Mouse (Mus musculus): Measurements from ENCODE around the gene Atf7ip2. TPM values are rescaled to one million over a fixed set of nuclear protein-coding genes. Genes with fewer than 3 reads are reported as not detected.
A peak's percentile ranks its signal among the peaks of the same experiment; 100 is the strongest.
"Not testable (repeated sequence)": the region's sequence is repeated elsewhere in the genome, so short reads cannot be mapped to it uniquely, and the experiment has no call there.

The Atf7ip2 gene
- polyA plus RNA-seq, 1 experiment from 2014 or later: 0.36 TPM

DNA sequence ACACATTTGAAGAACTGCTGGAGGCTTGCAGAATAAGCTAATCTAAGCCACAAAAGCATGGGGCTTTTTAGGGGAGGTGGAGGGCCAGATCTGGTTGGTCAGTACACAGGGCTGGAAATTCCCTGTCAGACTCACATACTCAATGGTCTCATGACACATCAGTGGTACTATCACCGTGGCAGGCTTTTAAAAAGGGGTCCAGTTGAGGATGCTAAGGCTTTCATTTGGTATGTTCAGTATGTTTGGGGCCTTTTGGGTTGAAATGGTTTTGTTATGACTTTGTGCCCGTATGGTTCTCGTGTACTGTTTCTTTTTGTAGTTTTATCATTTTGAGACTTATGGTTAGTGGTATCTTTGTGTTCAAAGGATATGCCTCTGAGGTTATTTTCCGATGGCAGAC lies 21.2 kb upstream of the Atf7ip2 start:
- Histone ChIP-seq H3K4me2 (replicated peaks; ENCODE audit: low read depth) (no peak overlapping the region), H3K36me3 (ENCODE audit: control insufficient read depth, insufficient read depth, low read length) (no peaks in the 10 kb centered on the region), H3K4me1 (replicated peaks; ENCODE audit: control insufficient read depth, insufficient read depth) (no peaks in the 10 kb centered on the region), H3K27me3 (ENCODE audit: control insufficient read depth, insufficient read depth, low read length) (no peaks in the 10 kb centered on the region), H3K27ac (replicated peaks) (no peak overlapping the region), H3K9me3 (ENCODE audit: control insufficient read depth, low read length) (no peaks in the 10 kb centered on the region), H3K9ac (ENCODE audit: low read length) (no peak overlapping the region), H3K4me3 (ENCODE audit: low read depth, low read length) (no peak overlapping the region)
- no peak for ATAC-seq (ENCODE audit: low FRiP score, low TSS enrichment)
- TF ChIP-seq EP300 (optimal IDR thresholded peaks at IDR 0.05): no peak
- TF ChIP-seq CTCF (IDR thresholded peaks at IDR 0.05; ENCODE audit: low read depth): no peak
- DNase-seq (ENCODE audit: low spot score): no peak
- WGBS: 85% methylated on average over 4 of the region's 4 CpGs

DNA sequence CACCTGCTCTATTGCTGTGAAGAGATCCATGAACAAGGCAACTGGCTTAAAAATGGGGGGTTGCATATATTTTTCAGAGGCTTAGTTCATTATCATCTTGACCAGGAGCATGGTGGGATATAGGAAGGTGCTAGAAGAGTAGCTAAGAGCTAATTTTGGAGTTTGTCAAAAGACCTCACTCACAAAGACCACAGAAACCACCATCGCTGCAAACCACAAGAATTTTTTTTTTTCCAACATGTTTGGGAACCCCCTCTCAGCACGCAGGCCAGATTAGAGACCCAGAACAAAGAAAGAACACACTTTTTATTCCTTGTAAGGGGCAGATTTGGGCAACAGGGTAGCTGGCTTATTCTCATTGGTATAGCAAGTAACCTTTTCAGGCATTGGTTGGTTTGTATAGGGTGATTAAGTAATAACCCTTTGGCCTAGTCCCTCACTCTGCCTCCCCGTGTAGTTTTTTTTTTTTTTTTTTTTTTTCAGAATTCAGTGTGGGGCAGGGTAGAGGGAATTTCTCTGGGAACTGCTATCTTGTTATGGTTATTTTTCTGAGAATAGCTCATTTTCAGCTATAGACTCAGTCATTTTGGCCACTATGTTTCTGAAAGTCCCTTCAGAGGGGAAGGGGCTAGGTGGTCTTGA lies 20.2 kb upstream of the Atf7ip2 start:
- ATAC-seq (ENCODE audit: low FRiP score, low TSS enrichment) (no peak), DNase-seq (ENCODE audit: low spot score) (no peak)
- Histone ChIP-seq H3K9me3 (ENCODE audit: control insufficient read depth, low read length) (0 out of 2 replicates have a peak, but pooled peaks cover 2% of the 10 kb centered on the region), H3K27ac (replicated peaks) (no peak overlapping the region), H3K4me2 (replicated peaks; ENCODE audit: low read depth) (no peak overlapping the region), H3K4me1 (replicated peaks; ENCODE audit: control insufficient read depth, insufficient read depth) (no peaks in the 10 kb centered on the region), H3K36me3 (ENCODE audit: control insufficient read depth, insufficient read depth, low read length) (no peaks in the 10 kb centered on the region), H3K4me3 (ENCODE audit: low read depth, low read length) (no peak overlapping the region), H3K9ac (ENCODE audit: low read length) (no peak overlapping the region), H3K27me3 (ENCODE audit: control insufficient read depth, insufficient read depth, low read length) (no peaks in the 10 kb centered on the region)
- TF ChIP-seq CTCF (IDR thresholded peaks at IDR 0.05; ENCODE audit: low read depth) (no peak), EP300 (optimal IDR thresholded peaks at IDR 0.05) (no peak)
- 91% methylated on average over 3 of the region's 3 CpGs for WGBS

DNA sequence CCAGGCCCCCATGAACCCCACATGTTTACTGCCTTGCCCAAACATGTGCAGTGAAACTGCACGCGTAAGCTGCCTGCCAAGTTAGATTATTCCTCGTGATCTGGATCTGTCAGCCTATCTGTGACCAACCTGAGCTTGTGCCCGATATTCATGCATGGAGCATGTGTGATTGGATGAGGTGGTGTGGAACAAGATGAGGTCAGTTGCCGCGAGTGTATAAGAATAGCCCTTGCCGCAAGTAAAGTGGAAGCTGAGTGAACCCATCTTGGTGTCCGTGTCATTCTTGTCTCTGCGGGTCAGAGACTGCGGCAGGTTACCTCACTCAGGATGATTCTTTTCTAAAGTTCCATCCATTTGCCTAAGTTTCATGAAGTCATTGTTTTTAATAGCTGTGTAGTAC lies 5.1 kb upstream of the Atf7ip2 start:
- not testable (repeated sequence) for DNase-seq (ENCODE audit: low spot score); H3K36me3 ChIP-seq (ENCODE audit: control insufficient read depth, insufficient read depth, low read length); H3K27me3 ChIP-seq (ENCODE audit: control insufficient read depth, insufficient read depth, low read length); H3K9me3 ChIP-seq (ENCODE audit: control insufficient read depth, low read length); ATAC-seq (ENCODE audit: low FRiP score, low TSS enrichment); H3K9ac ChIP-seq (ENCODE audit: low read length); H3K4me3 ChIP-seq (ENCODE audit: low read depth, low read length); H3K4me1 ChIP-seq (replicated peaks; ENCODE audit: control insufficient read depth, insufficient read depth); H3K4me2 ChIP-seq (replicated peaks; ENCODE audit: low read depth); H3K27ac ChIP-seq (replicated peaks)
- 98% methylated on average over 10 of the region's 10 CpGs for WGBS

DNA sequence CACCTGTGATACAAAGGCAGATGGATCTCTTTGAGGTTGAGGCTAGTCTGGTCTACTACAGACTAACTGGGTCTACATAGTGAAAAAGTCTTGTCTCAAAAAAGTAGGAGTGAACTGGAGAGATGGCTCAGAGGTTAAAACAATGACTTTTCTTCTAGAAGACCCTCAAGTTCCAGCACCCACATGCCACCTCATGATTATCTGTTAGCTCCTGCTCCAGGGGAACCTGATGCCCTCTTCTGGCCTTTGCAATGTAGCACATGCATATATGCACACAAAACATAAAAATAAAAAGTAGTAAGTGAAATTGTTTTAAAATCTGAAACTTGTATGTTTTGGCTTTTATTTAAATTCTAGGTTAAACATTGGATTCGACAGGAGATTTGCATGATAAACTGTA lies 16.3 kb downstream of the Atf7ip2 start:
- Histone ChIP-seq H3K4me3 (ENCODE audit: low read depth, low read length) (no peak overlapping the region), H3K9me3 (ENCODE audit: control insufficient read depth, low read length) (no peaks in the 10 kb centered on the region), H3K4me2 (replicated peaks; ENCODE audit: low read depth) (no peak overlapping the region), H3K36me3 (ENCODE audit: control insufficient read depth, insufficient read depth, low read length) (no peaks in the 10 kb centered on the region), H3K27ac (replicated peaks) (no peak overlapping the region), H3K4me1 (replicated peaks; ENCODE audit: control insufficient read depth, insufficient read depth) (no peaks in the 10 kb centered on the region), H3K27me3 (ENCODE audit: control insufficient read depth, insufficient read depth, low read length) (no peaks in the 10 kb centered on the region), H3K9ac (ENCODE audit: low read length) (no peak overlapping the region)
- TF ChIP-seq CTCF (IDR thresholded peaks at IDR 0.05; ENCODE audit: low read depth) (peak; percentile 45), EP300 (optimal IDR thresholded peaks at IDR 0.05) (no peak)
- ATAC-seq (ENCODE audit: low FRiP score, low TSS enrichment) (no peak), DNase-seq (ENCODE audit: low spot score) (no peak)
- 77% methylated on average over 1 of the region's 1 CpGs for WGBS

DNA sequence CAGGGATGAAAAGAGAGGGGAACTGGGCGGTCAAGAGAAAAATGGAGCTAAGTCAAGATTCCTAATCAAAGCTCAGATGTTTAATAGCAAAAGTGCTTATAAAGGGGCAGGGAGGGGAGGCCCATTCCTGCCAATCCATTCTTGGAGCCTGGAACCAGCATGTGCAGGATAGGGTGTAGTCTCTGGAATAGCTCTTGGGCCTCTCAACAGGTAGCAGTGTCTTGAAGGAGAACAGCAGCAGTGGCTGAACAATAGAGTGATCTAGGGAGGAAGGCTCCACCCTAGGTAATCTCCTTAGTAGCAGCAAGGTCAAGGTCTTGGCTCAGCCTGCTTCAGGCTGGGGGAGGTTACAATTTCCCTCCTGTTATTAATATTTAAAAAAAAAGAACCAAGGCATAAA lies 23.9 kb downstream of the Atf7ip2 start:
- not testable (repeated sequence) for ATAC-seq (ENCODE audit: low FRiP score, low TSS enrichment); H3K4me3 ChIP-seq (ENCODE audit: low read depth, low read length); DNase-seq (ENCODE audit: low spot score); H3K9ac ChIP-seq (ENCODE audit: low read length); H3K27me3 ChIP-seq (ENCODE audit: control insufficient read depth, insufficient read depth, low read length); H3K36me3 ChIP-seq (ENCODE audit: control insufficient read depth, insufficient read depth, low read length); H3K4me1 ChIP-seq (replicated peaks; ENCODE audit: control insufficient read depth, insufficient read depth); H3K9me3 ChIP-seq (ENCODE audit: control insufficient read depth, low read length); H3K4me2 ChIP-seq (replicated peaks; ENCODE audit: low read depth); H3K27ac ChIP-seq (replicated peaks)
- 92% methylated on average over 1 of the region's 1 CpGs for WGBS

DNA sequence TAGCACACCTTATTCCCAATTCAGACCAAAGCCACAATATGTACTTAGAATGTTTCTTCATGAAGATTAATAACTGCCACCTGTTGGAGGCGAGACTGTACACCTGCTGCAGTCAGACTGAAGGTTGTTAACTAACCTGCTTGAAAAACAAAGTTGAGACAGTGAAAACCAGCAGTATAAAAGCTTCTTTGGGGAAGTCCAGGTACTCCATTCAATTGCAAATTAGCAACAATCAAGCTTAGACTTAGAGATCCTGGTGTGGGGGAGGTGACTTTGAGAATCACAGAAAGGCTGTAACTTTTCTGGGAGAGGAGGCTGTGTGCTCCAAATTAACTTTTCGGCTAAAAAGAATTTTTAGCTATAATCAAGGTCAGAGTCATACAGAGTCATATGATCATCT lies 24.5 kb downstream of the Atf7ip2 start:
- not testable (repeated sequence) for H3K4me2 ChIP-seq (replicated peaks; ENCODE audit: low read depth); H3K9me3 ChIP-seq (ENCODE audit: control insufficient read depth, low read length); H3K27me3 ChIP-seq (ENCODE audit: control insufficient read depth, insufficient read depth, low read length); H3K9ac ChIP-seq (ENCODE audit: low read length); H3K4me3 ChIP-seq (ENCODE audit: low read depth, low read length); H3K36me3 ChIP-seq (ENCODE audit: control insufficient read depth, insufficient read depth, low read length); H3K4me1 ChIP-seq (replicated peaks; ENCODE audit: control insufficient read depth, insufficient read depth); H3K27ac ChIP-seq (replicated peaks); ATAC-seq (ENCODE audit: low FRiP score, low TSS enrichment); DNase-seq (ENCODE audit: low spot score)
- 77% methylated on average over 2 of the region's 2 CpGs for WGBS
